Mouse (Mus musculus): ENCODE measurements at regions not wholly inside any gene's neighbourhood (a gene's known extent, or its start where the extent isn't known, plus 50 kb on each side); places are given as distances from the start of the nearest gene placed in this dataset.

DNA sequence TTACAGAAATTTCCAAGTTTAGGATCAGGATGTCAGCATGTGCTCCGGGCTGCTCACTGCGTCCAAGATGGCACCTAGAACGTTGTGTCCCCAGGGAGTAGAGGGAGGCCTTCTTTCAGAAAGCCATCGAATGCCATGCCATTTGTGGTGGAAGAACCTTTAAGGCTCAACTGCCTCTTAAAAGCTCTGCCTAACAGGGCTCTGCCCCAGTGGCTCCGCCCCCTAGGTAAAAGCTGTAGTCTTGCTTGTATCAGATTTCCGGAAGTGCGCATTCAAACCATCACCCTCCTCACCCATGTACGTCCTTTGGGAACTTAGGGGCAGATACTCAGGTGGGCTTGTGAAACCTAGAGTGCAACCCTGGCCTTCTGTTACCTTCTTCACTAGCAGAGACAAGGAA is 54.0 kb upstream of the Psmd7 start:
- 70% methylated on average over 8 of the region's 8 CpGs for WGBS (ENCODE audit: insufficient replicate concordance)
- no peak for ATAC-seq (ENCODE audit: low read depth)
- Histone ChIP-seq H3K4me3 (ENCODE audit: low read depth, low read length) (no peak overlapping the region), H3K27ac (ENCODE audit: low read length) (no peak overlapping the region), H3K4me1 (ENCODE audit: control insufficient read depth, low read depth, low read length) (no peaks in the 10 kb centered on the region), H3K27me3 (ENCODE audit: control insufficient read depth, insufficient read depth, low read depth, low read length) (no peaks in the 10 kb centered on the region), H3K9ac (ENCODE audit: low read depth, low read length) (no peak overlapping the region), H3K4me2 (ENCODE audit: low read depth, low read length) (no peak overlapping the region), H3K36me3 (ENCODE audit: control insufficient read depth, insufficient read depth) (no peaks in the 10 kb centered on the region), H3K9me3 (replicated peaks; ENCODE audit: control insufficient read depth, low read length) (no peaks in the 10 kb centered on the region)

GRCm38 (mm10) chr8:107647936-107648335 is 59.7 kb upstream of the Psmd7 start:
- no peak for ATAC-seq (ENCODE audit: low read depth)
- Histone ChIP-seq H3K4me3 (ENCODE audit: low read depth, low read length) (no peak overlapping the region), H3K9ac (ENCODE audit: low read depth, low read length) (no peak overlapping the region), H3K36me3 (ENCODE audit: control insufficient read depth, insufficient read depth) (no peaks in the 10 kb centered on the region), H3K27ac (ENCODE audit: low read length) (no peak overlapping the region), H3K4me2 (ENCODE audit: low read depth, low read length) (no peak overlapping the region), H3K27me3 (ENCODE audit: control insufficient read depth, insufficient read depth, low read depth, low read length) (no peaks in the 10 kb centered on the region), H3K4me1 (ENCODE audit: control insufficient read depth, low read depth, low read length) (no peaks in the 10 kb centered on the region), H3K9me3 (replicated peaks; ENCODE audit: control insufficient read depth, low read length) (no peaks in the 10 kb centered on the region)
- WGBS (ENCODE audit: insufficient replicate concordance): 49% methylated on average over 8 of the region's 8 CpGs

- ATAC-seq (ENCODE audit: low read depth): no peak
- Histone ChIP-seq H3K4me2 (ENCODE audit: low read depth, low read length) (no peak overlapping the region), H3K36me3 (ENCODE audit: control insufficient read depth, insufficient read depth) (no peaks in the 10 kb centered on the region), H3K9me3 (replicated peaks; ENCODE audit: control insufficient read depth, low read length) (no peaks in the 10 kb centered on the region), H3K4me1 (ENCODE audit: control insufficient read depth, low read depth, low read length) (no peaks in the 10 kb centered on the region), H3K4me3 (ENCODE audit: low read depth, low read length) (no peak overlapping the region), H3K27me3 (ENCODE audit: control insufficient read depth, insufficient read depth, low read depth, low read length) (no peaks in the 10 kb centered on the region), H3K9ac (ENCODE audit: low read depth, low read length) (no peak overlapping the region), H3K27ac (ENCODE audit: low read length) (no peak overlapping the region)
- 77% methylated on average over 9 of the region's 9 CpGs for WGBS (ENCODE audit: insufficient replicate concordance)
Measured at GRCm38 (mm10) chr8:107650306-107650705, 62.0 kb upstream of the Psmd7 start.

- no peak for ATAC-seq (ENCODE audit: low read depth)
- Histone ChIP-seq H3K9ac (ENCODE audit: low read depth, low read length) (no peak overlapping the region), H3K27me3 (ENCODE audit: control insufficient read depth, insufficient read depth, low read depth, low read length) (no peaks in the 10 kb centered on the region), H3K4me1 (ENCODE audit: control insufficient read depth, low read depth, low read length) (no peaks in the 10 kb centered on the region), H3K9me3 (replicated peaks; ENCODE audit: control insufficient read depth, low read length) (no peaks in the 10 kb centered on the region), H3K4me2 (ENCODE audit: low read depth, low read length) (no peak overlapping the region), H3K27ac (ENCODE audit: low read length) (no peak overlapping the region), H3K36me3 (ENCODE audit: control insufficient read depth, insufficient read depth) (no peaks in the 10 kb centered on the region), H3K4me3 (ENCODE audit: low read depth, low read length) (no peak overlapping the region)
- 80% methylated on average over 11 of the region's 11 CpGs for WGBS (ENCODE audit: insufficient replicate concordance)
Measured at GRCm38 (mm10) chr8:107651424-107651823, 63.2 kb upstream of the Psmd7 start.

- no peak overlapping the region for H3K27ac ChIP-seq (ENCODE audit: low read length)
- H3K9ac ChIP-seq (ENCODE audit: low read depth, low read length): no peak overlapping the region
- H3K36me3 ChIP-seq (ENCODE audit: control insufficient read depth, insufficient read depth): no peaks in the 10 kb centered on the region
- H3K4me3 ChIP-seq (ENCODE audit: low read depth, low read length): no peak overlapping the region
- H3K27me3 ChIP-seq (ENCODE audit: control insufficient read depth, insufficient read depth, low read depth, low read length): no peaks in the 10 kb centered on the region
- ATAC-seq (ENCODE audit: low read depth): no peak
- no peak overlapping the region for H3K4me2 ChIP-seq (ENCODE audit: low read depth, low read length)
- no peaks in the 10 kb centered on the region for H3K9me3 ChIP-seq (replicated peaks; ENCODE audit: control insufficient read depth, low read length)
- H3K4me1 ChIP-seq (ENCODE audit: control insufficient read depth, low read depth, low read length): no peaks in the 10 kb centered on the region
- 53% methylated on average over 8 of the region's 8 CpGs for WGBS (ENCODE audit: insufficient replicate concordance)
Measured at GRCm38 (mm10) chr8:107652226-107652625, 64.0 kb upstream of the Psmd7 start.

DNA sequence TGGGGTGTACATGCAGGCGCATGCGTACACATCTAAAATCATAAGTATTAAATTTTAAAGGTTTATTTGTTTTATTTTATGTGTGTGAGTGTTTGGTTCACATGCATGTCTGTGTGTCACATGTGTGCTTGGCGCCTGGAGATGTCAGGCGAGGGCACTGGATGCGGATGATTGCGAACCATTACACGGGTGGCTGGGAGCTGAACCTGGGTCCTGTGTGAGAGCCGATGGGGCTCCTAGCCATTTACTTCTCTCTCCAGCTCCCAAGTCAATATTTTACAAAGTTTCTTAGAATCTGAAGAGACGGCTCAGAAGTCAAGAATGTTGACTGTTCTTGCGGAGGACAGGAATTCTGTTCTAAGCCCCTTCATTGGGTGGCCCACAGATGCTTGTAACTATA is 65.4 kb upstream of the Psmd7 start:
- no peaks in the 10 kb centered on the region for H3K9me3 ChIP-seq (replicated peaks; ENCODE audit: control insufficient read depth, low read length)
- no peaks in the 10 kb centered on the region for H3K36me3 ChIP-seq (ENCODE audit: control insufficient read depth, insufficient read depth)
- no peaks in the 10 kb centered on the region for H3K27me3 ChIP-seq (ENCODE audit: control insufficient read depth, insufficient read depth, low read depth, low read length)
- no peak for ATAC-seq (ENCODE audit: low read depth)
- H3K27ac ChIP-seq (ENCODE audit: low read length): no peak overlapping the region
- H3K4me2 ChIP-seq (ENCODE audit: low read depth, low read length): no peak overlapping the region
- no peaks in the 10 kb centered on the region for H3K4me1 ChIP-seq (ENCODE audit: control insufficient read depth, low read depth, low read length)
- no peak overlapping the region for H3K4me3 ChIP-seq (ENCODE audit: low read depth, low read length)
- no peak overlapping the region for H3K9ac ChIP-seq (ENCODE audit: low read depth, low read length)
- WGBS (ENCODE audit: insufficient replicate concordance): 76% methylated on average over 10 of the region's 10 CpGs

DNA sequence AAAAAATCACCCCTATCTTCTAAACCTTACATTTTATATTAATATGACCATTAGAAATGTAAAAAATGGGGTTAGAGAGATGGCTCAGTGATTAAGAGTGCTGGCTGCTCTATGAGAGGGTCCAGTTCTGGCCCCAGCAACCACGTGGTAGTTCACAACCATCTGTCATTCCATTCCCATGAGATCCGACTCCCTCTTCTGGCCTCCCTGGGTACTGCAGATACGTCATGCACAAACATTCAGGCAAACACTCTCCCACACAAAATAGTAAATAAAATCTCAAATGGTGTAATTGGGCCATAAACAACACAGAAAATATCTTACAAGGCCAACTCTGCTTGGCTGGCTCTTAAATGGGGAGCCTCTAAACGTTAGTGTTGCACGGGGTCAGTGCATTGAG is 68.4 kb upstream of the Psmd7 start:
- no peak overlapping the region for H3K27ac ChIP-seq (ENCODE audit: low read length)
- H3K9ac ChIP-seq (ENCODE audit: low read depth, low read length): no peak overlapping the region
- no peak for ATAC-seq (ENCODE audit: low read depth)
- no peaks in the 10 kb centered on the region for H3K4me1 ChIP-seq (ENCODE audit: control insufficient read depth, low read depth, low read length)
- H3K36me3 ChIP-seq (ENCODE audit: control insufficient read depth, insufficient read depth): no peaks in the 10 kb centered on the region
- no peak overlapping the region for H3K4me2 ChIP-seq (ENCODE audit: low read depth, low read length)
- WGBS (ENCODE audit: insufficient replicate concordance): 63% methylated on average over 5 of the region's 5 CpGs
- no peaks in the 10 kb centered on the region for H3K9me3 ChIP-seq (replicated peaks; ENCODE audit: control insufficient read depth, low read length)
- H3K27me3 ChIP-seq (ENCODE audit: control insufficient read depth, insufficient read depth, low read depth, low read length): no peaks in the 10 kb centered on the region
- no peak overlapping the region for H3K4me3 ChIP-seq (ENCODE audit: low read depth, low read length)

DNA sequence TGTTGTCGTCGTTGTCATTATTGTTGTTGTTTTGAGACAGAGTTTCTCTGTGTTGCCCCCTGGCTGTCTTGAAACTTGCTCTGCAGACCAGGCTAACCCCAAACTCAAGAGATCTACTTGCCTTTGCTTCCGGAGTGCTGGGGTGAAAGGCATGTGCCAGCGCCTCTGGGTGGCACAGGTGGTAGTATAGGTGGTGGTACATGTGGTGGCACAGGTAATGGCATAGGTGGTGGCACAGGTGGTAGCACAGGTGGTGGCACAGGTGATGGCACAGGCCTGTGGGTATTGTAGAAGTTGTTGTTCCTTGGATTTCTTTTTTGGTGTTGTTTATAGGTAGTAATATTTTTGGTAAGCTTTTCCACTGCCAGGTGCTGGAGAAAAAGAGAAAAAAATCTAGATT is 69.5 kb upstream of the Psmd7 start:
- WGBS (ENCODE audit: insufficient replicate concordance): 75% methylated on average over 4 of the region's 4 CpGs
- Histone ChIP-seq H3K4me3 (ENCODE audit: low read depth, low read length) (no peak overlapping the region), H3K27me3 (ENCODE audit: control insufficient read depth, insufficient read depth, low read depth, low read length) (no peaks in the 10 kb centered on the region), H3K9ac (ENCODE audit: low read depth, low read length) (no peak overlapping the region), H3K36me3 (ENCODE audit: control insufficient read depth, insufficient read depth) (no peaks in the 10 kb centered on the region), H3K4me2 (ENCODE audit: low read depth, low read length) (no peak overlapping the region), H3K9me3 (replicated peaks; ENCODE audit: control insufficient read depth, low read length) (no peaks in the 10 kb centered on the region), H3K27ac (ENCODE audit: low read length) (no peak overlapping the region), H3K4me1 (ENCODE audit: control insufficient read depth, low read depth, low read length) (no peaks in the 10 kb centered on the region)
- ATAC-seq (ENCODE audit: low read depth): no peak

DNA sequence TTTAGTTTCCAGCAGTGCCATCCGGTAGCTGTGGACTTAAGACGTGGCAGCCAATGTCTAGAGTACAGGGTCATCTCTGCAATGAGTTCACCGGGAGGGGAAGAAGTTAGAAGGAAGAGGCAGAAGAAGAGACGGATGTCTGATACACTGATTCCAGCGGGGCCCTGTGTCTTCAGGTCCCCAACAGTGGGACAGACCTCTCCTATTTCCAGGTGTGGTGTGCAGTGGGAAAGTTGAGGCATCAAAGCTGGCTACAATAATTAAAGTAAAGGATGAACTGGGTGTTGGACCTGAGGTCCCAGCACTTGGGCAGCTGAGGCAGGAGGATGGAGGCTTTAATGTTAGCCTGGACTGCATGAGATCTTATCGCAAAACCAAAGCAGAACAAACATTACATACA is 70.1 kb upstream of the Psmd7 start:
- Histone ChIP-seq H3K9me3 (replicated peaks; ENCODE audit: control insufficient read depth, low read length) (no peaks in the 10 kb centered on the region), H3K4me3 (ENCODE audit: low read depth, low read length) (no peak overlapping the region), H3K27ac (ENCODE audit: low read length) (no peak overlapping the region), H3K4me1 (ENCODE audit: control insufficient read depth, low read depth, low read length) (no peaks in the 10 kb centered on the region), H3K36me3 (ENCODE audit: control insufficient read depth, insufficient read depth) (no peaks in the 10 kb centered on the region), H3K9ac (ENCODE audit: low read depth, low read length) (no peak overlapping the region), H3K4me2 (ENCODE audit: low read depth, low read length) (no peak overlapping the region), H3K27me3 (ENCODE audit: control insufficient read depth, insufficient read depth, low read depth, low read length) (no peaks in the 10 kb centered on the region)
- WGBS (ENCODE audit: insufficient replicate concordance): 77% methylated on average over 6 of the region's 6 CpGs
- no peak for ATAC-seq (ENCODE audit: low read depth)

- Histone ChIP-seq H3K27ac (ENCODE audit: low read length) (no peak overlapping the region), H3K4me3 (ENCODE audit: low read depth, low read length) (no peak overlapping the region), H3K4me1 (ENCODE audit: control insufficient read depth, low read depth, low read length) (no peaks in the 10 kb centered on the region), H3K9me3 (replicated peaks; ENCODE audit: control insufficient read depth, low read length) (no peaks in the 10 kb centered on the region), H3K4me2 (ENCODE audit: low read depth, low read length) (no peak overlapping the region), H3K27me3 (ENCODE audit: control insufficient read depth, insufficient read depth, low read depth, low read length) (no peaks in the 10 kb centered on the region), H3K9ac (ENCODE audit: low read depth, low read length) (no peak overlapping the region), H3K36me3 (ENCODE audit: control insufficient read depth, insufficient read depth) (no peaks in the 10 kb centered on the region)
- WGBS (ENCODE audit: insufficient replicate concordance): 68% methylated on average over 6 of the region's 6 CpGs
- no peak for ATAC-seq (ENCODE audit: low read depth)
Measured at GRCm38 (mm10) chr8:107660624-107661023, 72.4 kb upstream of the Psmd7 start.
